Mouse (Mus musculus) ES-E14 (cell line): Measurements from ENCODE around the gene Tex44. TPM values are rescaled to one million over a fixed set of nuclear protein-coding genes. Genes with fewer than 3 reads are reported as not detected.

ENCODE experiments used
- DNase-seq: peaks from one replicate; pipeline ENCODE4 v3.0.0-alpha.2; 2013; ENCODE audit warnings: low read depth, low spot score
- H3K27ac ChIP-seq: 2 replicates; pipeline ENCODE4 v1.5.1; 2012; ENCODE audit warnings: low read depth, mild to moderate bottlenecking, low read length, moderate library complexity, mixed read lengths; ENCODE audit not compliant: poor library complexity, insufficient read depth, severe bottlenecking
- H3K36me3 ChIP-seq: 2 replicates; pipeline ENCODE4 v1.6.1; 2012; ENCODE audit warnings: mild to moderate bottlenecking, low read length, moderate library complexity, mixed read lengths; ENCODE audit not compliant: control insufficient read depth, poor library complexity, insufficient read depth, severe bottlenecking
- H3K4me1 ChIP-seq, 2 experiments: fragments of 150-350 bp in 1 of 2; sonication (generic) in 1 of 2; 2 replicates each; pipeline ENCODE4 v1.6.1; 2012; ENCODE audit warnings: low read length in 2 of 2, mild to moderate bottlenecking in 1 of 2, mixed read lengths in 1 of 2; ENCODE audit not compliant: control insufficient read depth in 2 of 2, insufficient read depth in 2 of 2, poor library complexity in 1 of 2
- H3K4me3 ChIP-seq, 2 experiments: fragments of 150-350 bp in 1 of 2; sonication (generic) in 1 of 2; 2 replicates each; pipeline ENCODE4 v1.5.1; 2012; ENCODE audit warnings: low read length in 2 of 2, low read depth in 1 of 2, mild to moderate bottlenecking in 1 of 2, mixed read lengths in 1 of 2; ENCODE audit not compliant: insufficient read depth in 1 of 2, poor library complexity in 1 of 2, severe bottlenecking in 1 of 2
- H3K9ac ChIP-seq: 2 replicates; pipeline ENCODE4 v1.6.1; 2012; ENCODE audit warnings: low read depth, mild to moderate bottlenecking, low read length, mixed read lengths; ENCODE audit not compliant: poor library complexity, insufficient read depth, severe bottlenecking
- H3K9me3 ChIP-seq: fragments of 150-350 bp; sonication (generic); 2 replicates; pipeline ENCODE4 v1.6.1; 2012; ENCODE audit warnings: low read depth, mild to moderate bottlenecking, low read length; ENCODE audit not compliant: control insufficient read depth, insufficient read depth
- ZC3H11A ChIP-seq: IDR thresholded peaks from 2 replicates; pipeline ENCODE4 v1.6.1; 2012; ENCODE audit warnings: low read depth, mild to moderate bottlenecking, inconsistent platforms, low read length, borderline replicate concordance
- ZNF384 ChIP-seq: IDR thresholded peaks from 2 replicates; pipeline ENCODE4 v1.6.1; 2012; ENCODE audit warnings: low read depth, low read length, inconsistent platforms
- in situ Hi-C, 2 experiments: fragments of 600-800 bp; cut with MboI; formaldehyde crosslinking; loops; one replicate each; pipeline ENCODE4 v1.15.1; 2025; ENCODE audit warnings: low sequenced_read_pairs in 2 of 2, inconsistent platforms in 1 of 2; ENCODE audit not compliant: unreplicated experiment in 2 of 2
- total RNA-seq: library from RNA; depleted of rRNA; stranded (reverse); fragments of 300-350 nt; gene quantifications from 2 replicates; pipeline ENCODE4 v1.2.3, GENCODE M21; 2012; rRNA removed

Tex44 gene
- total RNA-seq, 1 experiment = not detected

DNA sequence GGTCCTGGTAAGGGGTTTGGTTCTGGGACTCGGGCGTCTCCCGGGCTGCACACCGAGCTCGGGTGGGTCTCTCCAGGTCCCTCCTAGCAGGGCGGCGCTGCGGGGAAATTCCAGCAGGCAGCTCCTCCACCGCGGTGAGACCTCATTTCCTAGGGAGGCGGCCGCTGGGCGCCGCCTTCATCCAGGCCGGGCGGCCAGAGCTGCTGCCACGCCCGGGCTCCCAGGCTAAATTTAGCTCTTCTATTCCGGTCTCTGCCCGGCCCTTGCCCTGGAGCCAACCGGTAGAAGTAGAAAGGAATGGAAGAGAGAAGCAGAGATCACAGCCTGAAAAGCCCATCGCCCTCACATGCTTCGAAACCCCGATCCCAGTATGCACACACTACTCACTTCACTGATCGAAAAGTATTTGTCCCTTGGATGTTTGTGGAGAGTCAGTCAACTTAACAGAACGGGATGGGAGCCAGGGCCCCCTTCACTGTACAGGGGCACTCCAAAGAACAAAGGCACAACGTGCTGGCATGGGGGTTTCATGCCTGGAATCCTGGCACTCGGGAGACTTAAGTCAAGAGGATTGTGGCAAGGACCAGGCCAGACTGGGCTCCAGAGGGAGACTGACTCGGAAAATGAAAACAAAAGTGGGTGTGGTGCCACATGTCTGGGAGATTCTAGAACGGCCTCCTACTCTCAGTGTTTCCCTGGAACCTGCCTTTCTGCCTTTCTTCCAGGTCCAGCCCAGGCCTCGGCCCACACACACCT is 46.2 kb downstream of the Tex44 start:
- in situ Hi-C loops = no loop called here
- Histone ChIP-seq H3K27ac (peak overlapping the region; percentile 89), H3K9ac (peak overlapping the region; percentile 66), H3K4me1 (peaks cover 3 to 5% of the 10 kb centered on the region in 2 experiments; a peak in 1 of 4 replicates), H3K4me3 (peak overlapping the region; percentile 43 to 66), H3K9me3 (no peaks in the 10 kb centered on the region), H3K36me3 (no peaks in the 10 kb centered on the region)
- no peak for DNase-seq
- no peak for TF ChIP-seq ZC3H11A

GRCm38 (mm10) chr1:86473109-86473760 is 47.1 kb downstream of the Tex44 start:
- peak overlapping the region; percentile 66; the same call in 1 of the 2 replicates for H3K9ac ChIP-seq
- no peak for DNase-seq
- in situ Hi-C loops = no loop called here

More at GRCm38 (mm10) chr1:86473109-86473760, 47.1 kb downstream of the Tex44 start:
- H3K4me3 ChIP-seq = peak overlapping the region; percentile 43 to 66; a peak in 2 of 4 replicates
- H3K4me1 ChIP-seq = peaks cover 3 to 4% of the 10 kb centered on the region in 2 experiments; a peak in 2 of 4 replicates
- no peaks in the 10 kb centered on the region for H3K36me3 ChIP-seq
- peak; percentile 52; the same call in 1 of the 2 replicates for TF ChIP-seq ZNF384
- TF ChIP-seq ZC3H11A = no peak
- H3K27ac ChIP-seq = peak overlapping the region; percentile 89; the same call in 1 of the 2 replicates
- H3K9me3 ChIP-seq = no peaks in the 10 kb centered on the region

Other genes with a start within 250 kb of the Tex44 start
- gene B3gnt7, start 123.5 kb upstream of the Tex44 start, total RNA-seq = 103 and 166 TPM in 2 replicates
- 496 and 529 TPM in 2 replicates for gene Ncl, start 66.9 kb upstream of the Tex44 start, total RNA-seq
- gene Nmur1, start 101 bp upstream of the Tex44 start, total RNA-seq = 0.18 TPM in 1 of 2 replicates, not detected in the other
- gene Ptma, start 100.4 kb downstream of the Tex44 start, total RNA-seq = 2,106 and 2,587 TPM in 2 replicates
- gene Pde6d, start 156.3 kb downstream of the Tex44 start, total RNA-seq = 5.4 and 9.2 TPM in 2 replicates
- gene Cops7b, start 156.6 kb downstream of the Tex44 start, total RNA-seq = 23.6 and 27.4 TPM in 2 replicates
- gene Nppc, start 244.2 kb downstream of the Tex44 start, total RNA-seq = 0.45 and 1.5 TPM in 2 replicates